Mouse (Mus musculus): ENCODE measurements around the gene Efna5. TPM values are rescaled to one million over a fixed set of nuclear protein-coding genes. Genes with fewer than 3 reads are reported as not detected.

The Efna5 gene
- polyA plus RNA-seq, 1 experiment: 12.5 TPM

DNA sequence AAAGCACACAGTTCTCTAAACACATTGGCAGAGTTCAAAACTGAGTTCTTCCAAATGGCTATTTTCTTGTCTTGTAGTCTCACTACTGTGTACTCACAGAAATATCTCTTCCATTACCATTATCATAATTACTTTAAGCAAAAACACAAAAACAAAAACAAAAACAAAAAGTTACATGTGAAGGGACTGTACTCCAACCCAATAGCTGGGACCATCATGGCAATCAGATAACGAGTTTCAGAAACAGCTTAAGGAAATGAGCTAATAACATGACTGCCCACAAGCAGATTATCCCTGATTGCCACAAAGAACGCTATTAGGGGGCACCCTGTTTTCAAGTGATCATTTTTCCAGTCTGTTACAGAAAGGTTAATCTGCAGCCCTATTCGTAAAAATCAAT lies 93.3 kb downstream of the Efna5 start:
- Histone ChIP-seq H3K4me3 (ENCODE audit: insufficient read depth, low read depth, low read length) (no peak overlapping the region), H3K27ac (replicated peaks; ENCODE audit: low read depth, low read length) (no peak overlapping the region), H3K4me1 (ENCODE audit: control insufficient read depth, insufficient read depth, insufficient read length, low read length) (0 out of 2 replicates have a peak, but pooled peaks cover 3% of the 10 kb centered on the region)

DNA sequence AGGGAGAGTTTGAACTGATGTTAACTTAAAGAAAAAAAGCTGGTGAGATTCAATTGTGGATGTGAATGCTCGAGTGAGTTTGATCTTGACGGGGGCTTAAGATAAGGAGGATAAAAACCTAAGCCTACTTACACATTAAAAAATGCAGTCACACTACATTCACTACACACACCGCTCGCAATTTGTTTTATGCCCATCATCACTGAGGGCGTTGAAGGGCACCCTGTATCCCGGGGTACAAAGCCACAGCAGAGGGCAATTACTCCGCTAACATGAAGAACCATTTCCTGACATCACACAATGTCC lies 94.6 kb downstream of the Efna5 start:
- H3K4me1 ChIP-seq (ENCODE audit: control insufficient read depth, insufficient read depth, insufficient read length, low read length): 0 out of 2 replicates have a peak, but pooled peaks cover 3% of the 10 kb centered on the region
- H3K27ac ChIP-seq (replicated peaks; ENCODE audit: low read depth, low read length): no peak overlapping the region
- H3K4me3 ChIP-seq (ENCODE audit: insufficient read depth, low read depth, low read length): no peak overlapping the region

DNA sequence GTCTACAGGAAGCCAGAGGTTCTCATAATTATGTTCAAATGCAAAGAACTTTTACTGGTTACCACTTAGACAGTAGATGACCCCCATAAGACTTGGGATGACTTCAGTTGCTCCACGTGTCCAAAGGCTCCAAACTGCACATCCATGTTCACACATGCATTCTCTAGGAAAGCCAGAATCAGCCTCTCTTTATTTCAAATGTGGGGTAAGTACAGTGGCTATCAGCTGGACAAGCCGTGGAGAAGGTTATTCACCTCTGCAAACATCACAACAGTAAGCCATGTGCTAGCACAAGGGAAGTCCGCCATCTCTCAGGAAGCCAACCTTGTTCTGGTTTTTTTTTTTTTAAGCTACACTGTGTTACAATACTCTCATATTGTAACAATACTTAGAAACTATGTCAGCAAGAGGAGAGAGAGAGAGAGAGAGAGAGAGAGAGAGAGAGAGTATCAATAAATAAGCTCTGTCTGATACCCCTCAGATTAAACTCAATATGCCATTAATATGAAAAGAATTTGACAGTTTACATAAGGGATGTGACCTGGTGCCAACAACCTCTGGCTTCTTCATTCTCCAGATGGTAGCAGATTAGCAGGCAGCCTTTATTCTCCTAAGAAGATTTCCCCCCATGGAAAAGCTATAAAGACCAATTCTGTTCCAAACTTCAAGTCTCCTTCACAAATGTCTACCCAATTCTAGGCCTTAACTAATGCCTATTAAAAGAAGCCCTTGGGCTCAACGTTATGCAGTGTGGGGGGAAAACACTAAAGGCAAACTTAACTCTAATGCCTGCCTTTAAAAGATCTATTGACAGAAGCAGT lies 95.1 kb downstream of the Efna5 start:
- no peak overlapping the region for H3K4me3 ChIP-seq (ENCODE audit: insufficient read depth, low read depth, low read length)
- H3K4me1 ChIP-seq (ENCODE audit: control insufficient read depth, insufficient read depth, insufficient read length, low read length): 0 out of 2 replicates have a peak, but pooled peaks cover 3% of the 10 kb centered on the region
- no peak overlapping the region for H3K27ac ChIP-seq (replicated peaks; ENCODE audit: low read depth, low read length)

DNA sequence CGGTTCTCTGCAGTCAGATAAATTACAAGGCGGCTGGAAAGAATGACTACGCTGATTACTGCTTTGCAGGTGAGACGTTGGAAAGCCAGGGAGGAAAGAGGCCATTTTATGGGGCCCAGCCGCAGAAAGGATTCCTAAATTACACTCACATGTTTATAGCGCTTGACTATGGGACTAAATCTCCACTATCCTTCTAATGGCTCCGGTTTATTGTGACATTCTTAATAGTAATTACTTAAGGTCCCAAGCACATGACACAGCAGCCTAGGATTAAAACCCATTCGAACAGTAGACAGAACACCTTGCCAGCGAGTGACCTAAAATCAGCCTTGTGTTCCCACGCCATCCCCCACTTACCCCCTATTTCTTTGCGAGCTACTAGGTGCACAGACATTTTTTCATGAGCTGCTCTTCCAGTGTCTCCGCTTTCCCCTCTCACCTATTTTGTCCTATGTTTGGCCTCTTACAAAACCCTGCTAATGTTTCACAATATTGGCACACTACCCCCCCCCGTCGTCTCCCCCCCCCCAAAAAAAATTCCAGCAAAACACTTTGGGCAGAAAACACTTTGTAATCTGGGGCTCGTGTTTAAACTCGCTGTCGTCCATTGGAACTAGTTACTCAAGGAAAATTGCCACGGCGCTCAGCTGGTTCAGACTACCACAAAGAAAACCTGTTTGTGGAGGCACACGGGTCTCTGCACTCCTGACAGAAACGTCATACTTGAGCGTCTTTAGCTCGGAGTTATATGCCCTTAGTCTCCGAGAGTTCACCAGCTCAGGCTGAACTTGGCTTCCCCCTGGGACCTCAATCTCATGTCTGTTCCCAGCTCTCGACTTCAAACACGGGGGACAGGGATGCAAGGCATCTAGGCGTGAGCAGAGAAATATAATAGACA lies 96.6 kb downstream of the Efna5 start:
- H3K4me3 ChIP-seq (ENCODE audit: insufficient read depth, low read depth, low read length): peak overlapping the region; percentile 57
- peak overlapping the region; percentile 90 for H3K27ac ChIP-seq (replicated peaks; ENCODE audit: low read depth, low read length)
- no peaks in the 10 kb centered on the region for H3K4me1 ChIP-seq (ENCODE audit: control insufficient read depth, insufficient read depth, insufficient read length, low read length)

DNA sequence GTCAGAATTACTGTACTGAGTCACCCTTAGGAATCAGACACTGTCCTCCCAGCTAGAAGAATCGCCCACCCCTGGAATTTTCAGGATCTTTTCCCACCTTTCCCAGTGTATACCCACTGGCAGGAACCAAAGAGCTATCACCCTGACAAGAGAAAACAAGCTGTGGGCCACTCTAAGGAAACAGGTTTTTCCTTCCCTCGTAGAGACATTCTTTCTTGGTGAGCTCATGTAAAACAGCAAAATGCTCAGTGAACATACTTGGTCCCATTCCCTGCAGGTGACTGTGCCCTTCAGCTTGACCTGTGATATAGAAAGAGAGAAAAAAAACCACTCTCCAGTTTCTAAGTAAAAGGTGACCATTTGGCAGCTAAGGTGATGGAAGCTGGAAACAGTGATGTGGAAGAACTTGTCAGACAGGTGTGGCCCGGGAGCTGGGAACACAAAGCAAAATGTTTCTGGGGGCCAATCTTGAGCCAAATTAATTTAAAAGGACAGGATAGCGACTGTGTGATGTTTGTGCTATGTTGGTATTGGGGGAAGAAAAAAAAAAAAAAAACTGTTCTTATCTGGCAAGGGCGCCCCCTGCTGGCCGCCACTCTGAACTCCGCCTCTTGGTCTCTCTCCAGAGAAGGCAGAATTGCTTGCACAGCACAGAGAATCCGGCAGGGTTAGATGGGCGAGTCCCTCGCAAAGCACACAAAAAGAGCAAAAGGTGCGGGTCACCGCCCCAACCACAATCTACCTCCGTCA lies 97.4 kb downstream of the Efna5 start:
- H3K4me1 ChIP-seq (ENCODE audit: control insufficient read depth, insufficient read depth, insufficient read length, low read length): no peaks in the 10 kb centered on the region; the same call in 1 of the 2 replicates
- H3K4me3 ChIP-seq (ENCODE audit: insufficient read depth, low read depth, low read length): peak overlapping the region; percentile 57
- peak overlapping the region; percentile 90 for H3K27ac ChIP-seq (replicated peaks; ENCODE audit: low read depth, low read length)

DNA sequence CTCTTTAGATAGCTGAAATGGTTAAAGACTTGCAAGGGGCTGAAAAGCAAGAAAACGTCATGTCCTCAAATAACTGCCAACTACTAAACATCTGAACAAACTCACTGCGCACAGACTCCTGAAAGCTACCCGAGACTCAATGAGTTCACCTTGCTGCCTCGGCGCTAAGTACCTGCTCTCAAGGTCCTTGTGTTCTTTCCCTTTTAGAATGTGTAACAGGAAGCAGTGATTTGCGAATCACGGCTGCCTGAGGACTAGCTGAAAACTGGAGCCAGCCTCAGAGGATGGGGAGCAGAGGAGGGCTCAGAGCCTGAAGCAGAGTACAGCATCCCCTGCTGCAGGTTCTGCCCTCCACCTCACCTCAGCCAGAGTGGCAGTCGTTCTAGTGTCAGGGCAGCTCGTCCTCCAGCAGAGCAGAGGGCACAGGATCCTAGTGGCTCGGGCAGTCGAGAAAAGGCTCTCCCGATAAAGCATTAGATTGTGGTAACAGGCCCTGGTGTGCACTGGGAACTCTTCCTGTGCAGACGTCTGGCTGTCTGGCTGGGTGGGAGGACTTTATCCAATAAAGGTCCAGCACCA lies 98.2 kb downstream of the Efna5 start:
- Histone ChIP-seq H3K4me1 (ENCODE audit: control insufficient read depth, insufficient read depth, insufficient read length, low read length) (peaks cover 1% of the 10 kb centered on the region; the same call in 1 of the 2 replicates), H3K4me3 (ENCODE audit: insufficient read depth, low read depth, low read length) (no peak overlapping the region), H3K27ac (replicated peaks; ENCODE audit: low read depth, low read length) (peak overlapping the region; percentile 87)

DNA sequence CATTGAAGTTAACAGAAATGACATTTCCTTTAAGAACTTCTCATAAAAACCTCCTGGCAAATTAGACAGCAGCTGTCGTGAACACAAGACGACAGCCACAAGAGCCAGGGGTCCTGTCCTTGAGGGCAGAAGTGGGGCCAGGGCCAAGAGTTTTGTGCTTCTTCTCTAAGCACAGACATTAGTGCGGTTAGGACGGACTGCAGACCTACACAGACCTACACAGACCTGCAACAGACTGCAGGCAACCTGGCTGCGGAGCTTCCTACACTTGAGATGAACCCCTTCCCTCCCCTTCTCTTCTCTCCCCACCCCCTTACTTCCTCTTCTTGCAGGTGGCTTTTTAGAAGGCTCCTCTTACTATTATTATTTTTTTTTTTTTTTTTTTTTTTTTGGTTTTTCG lies 100.0 kb downstream of the Efna5 start:
- Histone ChIP-seq H3K27ac (replicated peaks; ENCODE audit: low read depth, low read length) (no peak overlapping the region), H3K4me1 (ENCODE audit: control insufficient read depth, insufficient read depth, insufficient read length, low read length) (peaks cover 3% of the 10 kb centered on the region; the same call in 1 of the 2 replicates), H3K4me3 (ENCODE audit: insufficient read depth, low read depth, low read length) (no peak overlapping the region)

DNA sequence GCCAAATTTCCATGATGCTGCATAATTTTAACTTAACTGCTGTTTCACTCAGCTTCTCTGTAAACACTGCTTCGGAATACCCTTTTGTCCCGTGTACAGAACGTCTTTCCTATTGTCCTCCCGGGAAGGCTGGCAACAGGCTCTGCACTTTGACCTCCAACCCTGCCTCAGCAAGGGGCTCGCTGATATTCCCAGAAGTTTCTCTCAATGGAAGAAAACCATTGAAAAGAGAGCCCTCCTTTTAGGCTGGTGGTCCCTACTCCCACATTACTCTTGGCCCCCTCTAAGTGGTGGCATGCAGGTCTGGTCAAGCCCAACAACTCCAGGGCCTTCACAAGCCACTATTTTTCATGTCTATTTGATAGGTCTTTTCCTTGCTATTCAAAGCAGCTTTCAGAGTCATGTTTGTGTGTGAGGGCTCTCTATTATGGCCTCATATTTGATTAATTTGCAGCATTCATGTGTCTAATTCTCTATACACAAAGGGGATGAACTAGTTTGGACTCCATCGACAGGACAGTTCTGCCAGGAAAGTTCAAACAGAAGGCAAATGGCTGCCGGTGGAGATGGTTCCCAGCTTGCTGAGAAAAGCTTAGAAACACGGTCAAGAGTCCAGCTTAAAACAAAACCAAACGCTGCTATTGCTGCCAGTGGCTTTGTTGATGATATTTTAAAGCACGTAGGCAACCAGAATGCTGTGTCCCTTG lies 103.1 kb downstream of the Efna5 start:
- no peak overlapping the region for H3K4me3 ChIP-seq (ENCODE audit: insufficient read depth, low read depth, low read length)
- no peak overlapping the region for H3K27ac ChIP-seq (replicated peaks; ENCODE audit: low read depth, low read length)
- peaks cover 3% of the 10 kb centered on the region; the same call in 1 of the 2 replicates for H3K4me1 ChIP-seq (ENCODE audit: control insufficient read depth, insufficient read depth, insufficient read length, low read length)

DNA sequence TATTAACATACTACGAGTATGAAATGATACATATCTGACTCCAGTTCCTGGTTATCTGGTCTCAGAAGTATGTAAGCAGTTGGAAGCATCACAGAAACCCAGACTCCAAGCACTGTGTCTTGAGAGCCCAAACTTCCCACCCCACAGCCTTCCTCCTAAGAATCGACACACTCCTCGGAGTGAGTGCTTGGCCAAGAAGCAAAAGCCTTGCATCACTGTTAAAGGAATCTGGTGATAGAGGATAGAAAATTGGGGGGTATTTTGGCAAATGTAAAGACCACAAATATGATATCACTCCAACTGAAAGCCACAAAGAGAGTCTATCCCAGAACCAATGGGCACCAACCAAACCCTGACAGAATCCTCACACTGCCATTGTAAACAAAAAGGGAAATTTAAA lies 104.4 kb downstream of the Efna5 start:
- Histone ChIP-seq H3K4me1 (ENCODE audit: control insufficient read depth, insufficient read depth, insufficient read length, low read length) (peaks cover 3% of the 10 kb centered on the region; the same call in 1 of the 2 replicates), H3K27ac (replicated peaks; ENCODE audit: low read depth, low read length) (no peak overlapping the region)

DNA sequence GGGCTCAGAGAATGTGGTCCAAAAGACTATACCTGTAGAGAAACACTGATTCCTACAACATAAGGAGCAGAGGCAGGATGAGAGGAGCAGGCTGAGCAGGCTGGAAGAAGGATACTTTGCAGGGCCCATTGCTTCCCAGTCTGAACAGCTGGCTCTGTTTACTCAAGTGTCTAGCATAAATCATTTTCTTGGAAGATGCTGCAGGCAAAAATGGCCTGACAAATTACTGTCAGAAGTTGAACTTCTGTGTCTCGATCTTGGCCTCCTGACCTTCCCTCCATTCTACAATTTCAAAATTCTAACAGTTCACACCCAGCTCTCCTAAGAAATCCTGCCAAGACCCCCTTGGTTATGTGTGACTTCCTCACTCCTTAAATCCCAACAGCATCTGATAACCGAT lies 105.1 kb downstream of the Efna5 start:
- Histone ChIP-seq H3K27ac (replicated peaks; ENCODE audit: low read depth, low read length) (no peak overlapping the region), H3K4me3 (ENCODE audit: insufficient read depth, low read depth, low read length) (no peak overlapping the region), H3K4me1 (ENCODE audit: control insufficient read depth, insufficient read depth, insufficient read length, low read length) (peaks cover 3% of the 10 kb centered on the region; the same call in 1 of the 2 replicates)

More for the DNA sequence above, 104.4 kb downstream of the Efna5 start:
- H3K4me3 ChIP-seq (ENCODE audit: insufficient read depth, low read depth, low read length): no peak overlapping the region

DNA sequence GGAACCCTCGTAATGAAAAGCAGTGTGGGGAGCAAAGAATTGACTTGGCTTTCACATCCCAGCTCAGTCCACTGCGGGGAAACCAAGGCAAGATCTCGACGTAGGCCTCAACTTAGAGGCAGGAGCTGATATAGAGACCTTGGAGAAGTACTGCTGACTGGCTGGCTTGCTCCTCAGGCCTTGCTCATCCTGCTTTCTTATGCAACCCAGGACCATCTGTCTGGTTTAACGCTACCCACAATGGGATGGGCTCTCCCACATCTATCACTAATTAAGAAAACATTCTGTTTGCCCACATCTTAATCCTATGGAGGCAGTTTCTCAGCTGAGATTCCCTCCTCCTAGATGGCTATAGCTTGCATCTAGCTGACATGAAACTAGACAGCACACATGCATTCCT lies 105.7 kb downstream of the Efna5 start:
- Histone ChIP-seq H3K4me1 (ENCODE audit: control insufficient read depth, insufficient read depth, insufficient read length, low read length) (peaks cover 3% of the 10 kb centered on the region; the same call in 1 of the 2 replicates), H3K27ac (replicated peaks; ENCODE audit: low read depth, low read length) (no peak overlapping the region), H3K4me3 (ENCODE audit: insufficient read depth, low read depth, low read length) (no peak overlapping the region)

DNA sequence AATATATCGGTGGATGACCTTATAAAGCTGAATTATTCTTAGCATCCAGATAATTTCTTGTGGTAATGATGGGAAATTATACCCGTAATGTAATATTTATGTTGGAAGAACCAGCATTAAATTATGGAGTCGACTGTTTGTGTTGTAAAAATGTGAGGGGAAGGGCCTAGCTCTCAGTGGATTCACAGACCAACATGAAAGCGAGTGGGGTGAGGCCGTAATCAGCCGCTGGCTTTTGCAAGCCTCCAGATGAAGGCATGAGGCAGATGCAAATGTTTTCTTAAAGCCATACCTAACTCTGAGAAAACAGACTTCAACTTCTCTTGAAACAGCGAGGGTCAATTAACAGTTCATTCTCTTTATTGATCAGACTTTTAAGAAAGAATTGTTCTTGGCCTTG lies 106.4 kb downstream of the Efna5 start:
- H3K4me1 ChIP-seq (ENCODE audit: control insufficient read depth, insufficient read depth, insufficient read length, low read length): peaks cover 3% of the 10 kb centered on the region; the same call in 1 of the 2 replicates
- H3K4me3 ChIP-seq (ENCODE audit: insufficient read depth, low read depth, low read length): no peak overlapping the region
- no peak overlapping the region for H3K27ac ChIP-seq (replicated peaks; ENCODE audit: low read depth, low read length)

DNA sequence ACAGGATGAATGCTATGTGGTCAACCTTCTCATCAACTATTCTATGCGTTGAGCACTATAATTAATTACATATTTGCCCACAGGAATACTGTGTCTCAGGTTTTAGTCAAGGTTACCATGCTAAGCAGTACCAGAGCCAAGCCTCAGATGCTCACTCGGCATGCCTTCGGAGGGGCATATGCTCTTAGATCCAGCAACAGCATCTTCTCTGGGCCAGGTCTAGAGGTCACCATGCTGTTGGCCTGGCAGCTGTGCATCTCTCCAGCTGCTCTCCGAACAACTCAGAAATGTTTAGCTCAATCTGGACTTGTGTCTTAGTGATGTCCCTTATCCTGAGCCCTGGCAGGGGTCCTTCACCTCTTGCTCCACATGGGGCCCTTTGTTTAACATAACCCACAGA lies 114.4 kb downstream of the Efna5 start:
- Histone ChIP-seq H3K4me1 (ENCODE audit: control insufficient read depth, insufficient read depth, insufficient read length, low read length) (no peaks in the 10 kb centered on the region), H3K4me3 (ENCODE audit: insufficient read depth, low read depth, low read length) (no peak overlapping the region), H3K27ac (replicated peaks; ENCODE audit: low read depth, low read length) (no peak overlapping the region)

DNA sequence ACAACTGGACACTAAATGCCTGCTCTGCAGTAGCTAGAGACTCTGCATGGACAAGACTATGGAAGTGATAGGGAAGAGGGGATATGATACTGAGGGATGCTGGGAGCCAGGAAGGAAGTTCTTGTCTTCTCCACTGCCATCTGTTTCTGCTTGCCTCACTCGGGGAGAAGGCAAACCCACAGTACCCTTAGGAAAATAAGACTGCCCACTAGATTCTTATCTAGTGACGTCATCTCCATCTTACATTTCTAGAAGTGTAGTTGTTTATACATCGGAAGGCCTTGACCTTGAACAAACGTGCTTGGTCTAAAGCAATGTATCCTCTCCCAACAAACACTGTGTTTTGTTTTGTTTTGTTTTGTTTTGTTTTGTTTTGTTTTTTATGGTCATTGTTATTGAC lies 116.0 kb downstream of the Efna5 start:
- Histone ChIP-seq H3K4me1 (ENCODE audit: control insufficient read depth, insufficient read depth, insufficient read length, low read length) (no peaks in the 10 kb centered on the region), H3K27ac (replicated peaks; ENCODE audit: low read depth, low read length) (no peak overlapping the region), H3K4me3 (ENCODE audit: insufficient read depth, low read depth, low read length) (no peak overlapping the region)

Measured in brown adipose tissue, adult 24 weeks (tissue).